Mouse (Mus musculus) cerebellum, adult (tissue): Measurements from ENCODE around the gene Vars.
A peak's percentile ranks its signal among the peaks of the same experiment; 100 is the strongest.
"Not testable (repeated sequence)": the region's sequence is repeated elsewhere in the genome, so short reads cannot be mapped to it uniquely, and the experiment has no call there.

Experiments
- ATAC-seq: cut with Nextera tagmentation; 2 replicates; pipeline ENCODE4 v1.9.2; 2017; ENCODE audit warnings: mild to moderate bottlenecking, moderate library complexity, mixed read lengths; ENCODE audit not compliant: insufficient number of reproducible peaks, low FRiP score, low TSS enrichment

Gene Vars

DNA sequence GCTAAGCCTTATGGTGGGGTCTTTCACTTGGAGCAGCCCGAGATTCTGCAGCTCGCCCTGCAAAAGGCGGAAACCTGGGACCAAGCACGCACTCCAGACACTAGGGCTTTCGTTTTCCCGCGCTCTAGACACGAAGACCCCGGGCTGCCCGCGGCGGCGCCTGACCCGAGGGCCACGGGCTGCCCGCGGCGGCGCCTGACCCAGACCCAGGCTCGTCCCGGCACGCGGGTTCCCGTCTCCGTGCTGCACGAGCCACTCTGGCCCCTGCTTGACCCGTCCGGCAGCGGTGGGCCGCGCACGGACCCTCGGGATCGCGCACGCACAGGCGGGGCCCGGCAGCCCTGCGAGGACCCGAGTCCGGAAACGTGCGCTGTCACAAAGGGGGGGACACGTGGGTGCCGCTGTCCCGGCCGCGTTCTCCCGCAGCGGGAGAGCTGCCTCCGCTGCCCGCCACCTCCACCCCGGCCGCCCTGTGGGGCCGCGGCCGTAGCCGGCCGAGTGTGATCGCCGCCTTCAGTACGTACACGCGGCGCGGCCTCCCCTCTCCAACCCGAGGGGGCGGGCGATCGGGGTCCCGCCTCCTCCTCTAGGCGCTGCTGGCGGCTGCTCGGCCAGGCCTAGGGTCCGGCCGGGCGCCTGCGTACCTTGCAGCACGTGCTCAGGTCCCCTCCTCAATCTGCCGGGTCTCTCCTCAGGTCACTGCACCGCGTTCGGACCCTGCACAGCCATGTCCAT lies at the start of gene Vars:
Vars (plus strand) TSS at position 271 of the 735 bp plus-strand sequence.
- peak; percentile 82; the same call in 1 of the 2 replicates for ATAC-seq

DNA sequence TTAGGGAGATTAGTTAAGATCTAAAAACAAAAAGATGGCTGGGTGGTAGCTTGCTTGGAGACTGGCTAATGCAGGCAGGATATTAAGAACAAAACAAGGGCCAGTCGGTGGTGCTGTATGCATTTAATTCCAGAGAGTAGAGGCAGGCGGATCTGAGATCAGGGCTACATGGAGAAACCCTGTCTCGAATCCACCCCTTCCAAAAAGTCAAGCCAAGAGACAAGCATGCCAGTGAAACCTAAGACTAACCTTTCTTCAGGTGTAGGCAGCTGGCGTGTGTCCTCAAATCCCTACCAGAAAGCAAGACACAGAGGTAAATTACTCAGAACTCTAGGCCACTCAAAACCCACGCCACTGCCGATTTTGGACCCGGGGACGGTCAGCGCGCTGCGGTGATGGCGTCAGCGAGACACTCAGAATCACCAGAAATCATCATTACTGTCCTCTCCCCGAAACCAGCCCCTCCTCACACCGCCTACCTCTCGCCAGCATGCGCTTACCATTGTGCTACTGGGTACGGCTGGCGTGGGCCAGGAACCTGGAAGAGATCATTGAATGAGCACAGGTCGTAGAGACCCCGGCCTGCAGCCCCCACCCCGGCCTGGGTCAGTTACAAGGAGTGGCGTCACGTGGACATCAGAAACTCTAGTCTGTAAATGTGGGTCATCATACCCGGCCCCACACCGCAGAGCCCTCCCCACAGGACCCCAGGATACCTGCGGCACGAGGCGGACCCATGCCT lies 49.0 kb upstream of the Vars start:
- no peak for ATAC-seq

DNA sequence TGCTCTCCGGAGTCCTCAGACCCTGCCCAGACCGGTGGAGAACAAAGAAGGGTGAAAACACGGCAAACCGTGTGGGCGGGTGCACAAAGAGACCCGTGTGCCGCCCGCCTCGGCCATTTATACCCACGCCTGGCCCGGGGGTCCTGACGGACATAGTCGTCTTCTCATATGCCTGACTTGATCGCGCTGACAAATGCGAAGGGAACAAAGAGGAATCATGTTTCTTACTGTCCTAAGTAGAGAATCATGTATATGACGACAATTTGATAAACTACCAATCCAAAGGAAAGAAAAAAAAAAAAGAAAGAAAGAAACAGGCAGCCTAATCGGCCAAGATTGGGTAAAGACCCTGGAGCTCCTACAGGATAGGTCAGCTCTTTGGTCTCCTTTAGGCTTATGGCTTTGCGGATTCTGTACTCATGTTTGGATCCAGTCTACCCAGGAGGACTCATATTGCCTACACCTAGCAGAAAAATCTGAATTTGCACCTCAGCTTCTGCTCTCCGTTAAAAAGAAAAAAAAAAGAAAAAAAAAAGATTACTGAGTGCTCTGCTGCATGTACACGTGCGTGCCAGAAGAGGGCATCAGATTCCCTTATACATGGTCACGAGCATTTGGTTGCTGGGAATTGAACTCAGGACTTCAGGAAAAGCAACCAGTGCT lies 48.3 kb upstream of the Vars start:
- ATAC-seq = peak; percentile 83; the same call in 1 of the 2 replicates

DNA sequence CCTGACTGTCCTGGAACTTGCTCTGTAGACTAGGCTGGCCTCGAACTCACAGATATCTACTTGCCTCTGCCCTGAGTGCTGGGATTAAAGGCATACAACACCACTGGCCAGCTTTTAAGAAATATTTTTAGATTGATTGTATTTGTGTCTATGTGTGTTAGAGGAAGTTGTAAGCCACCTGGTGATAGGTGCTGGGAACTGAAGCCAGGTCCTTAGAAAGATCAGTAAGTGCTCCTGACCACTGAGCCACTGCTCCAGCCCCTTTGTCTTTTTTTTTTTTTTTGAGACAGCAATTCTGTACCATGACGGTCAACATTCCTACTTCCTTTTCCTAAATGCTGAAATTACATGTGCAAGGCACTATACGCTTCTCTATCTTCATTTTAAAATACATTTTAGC lies 47.5 kb upstream of the Vars start:
- no peak for ATAC-seq

DNA sequence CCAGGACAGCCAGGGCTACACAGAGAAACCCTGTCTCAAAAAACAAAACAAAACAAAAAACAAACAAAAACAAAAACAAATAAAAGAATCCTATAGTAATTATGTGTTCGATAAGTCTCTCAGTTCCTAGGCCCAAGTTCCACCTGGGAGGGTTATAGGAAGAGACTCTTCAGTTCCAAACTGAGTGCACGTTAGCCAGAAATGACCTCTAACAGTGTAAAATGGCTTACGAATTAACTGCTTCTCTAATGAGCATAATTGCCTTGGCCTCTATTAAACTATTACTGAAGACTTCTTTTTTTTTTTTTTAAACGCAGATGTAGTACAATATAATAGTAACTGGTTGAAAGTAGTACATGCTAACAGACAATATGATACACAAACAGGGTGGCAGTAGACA lies 46.9 kb upstream of the Vars start:
- no peak for ATAC-seq

DNA sequence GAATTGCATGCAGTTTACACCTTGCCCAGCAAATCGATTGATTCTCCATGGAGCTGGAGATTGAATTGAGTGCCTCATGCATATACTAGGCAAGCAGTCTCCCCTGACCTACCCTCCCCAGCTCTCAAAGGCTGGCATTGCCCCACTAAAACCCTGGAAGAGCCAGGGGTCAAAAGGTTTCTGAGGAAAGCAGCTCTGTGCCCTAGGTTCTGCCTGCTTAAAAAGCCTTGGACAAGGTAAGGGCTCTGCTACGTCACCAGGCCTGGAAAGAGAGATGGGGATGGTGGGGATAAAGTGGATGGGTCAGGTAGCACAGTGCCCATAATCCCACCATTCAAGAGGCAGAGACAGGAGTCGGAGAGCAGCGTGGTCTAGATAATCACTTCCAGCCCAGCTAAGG lies 46.0 kb upstream of the Vars start:
- ATAC-seq = no peak

DNA sequence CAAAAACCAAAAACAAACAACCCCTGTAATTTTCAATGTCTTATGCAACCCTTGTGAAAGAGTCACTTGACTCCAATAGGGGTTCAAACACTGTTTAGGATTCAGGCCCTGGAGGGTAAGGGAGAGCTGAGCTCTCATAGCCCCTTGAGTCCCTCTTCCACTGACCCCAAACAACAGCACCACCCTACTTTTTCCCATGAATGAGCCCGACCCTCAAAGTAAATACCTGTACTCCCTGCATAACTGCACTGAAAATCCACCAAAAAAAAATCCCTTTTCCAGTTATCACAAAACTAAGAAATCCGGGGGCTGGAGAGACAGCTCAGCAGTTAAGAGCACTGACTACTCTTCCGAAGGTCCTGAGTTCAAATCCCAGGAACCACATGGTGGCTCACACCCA lies 44.9 kb upstream of the Vars start:
- no peak for ATAC-seq

DNA sequence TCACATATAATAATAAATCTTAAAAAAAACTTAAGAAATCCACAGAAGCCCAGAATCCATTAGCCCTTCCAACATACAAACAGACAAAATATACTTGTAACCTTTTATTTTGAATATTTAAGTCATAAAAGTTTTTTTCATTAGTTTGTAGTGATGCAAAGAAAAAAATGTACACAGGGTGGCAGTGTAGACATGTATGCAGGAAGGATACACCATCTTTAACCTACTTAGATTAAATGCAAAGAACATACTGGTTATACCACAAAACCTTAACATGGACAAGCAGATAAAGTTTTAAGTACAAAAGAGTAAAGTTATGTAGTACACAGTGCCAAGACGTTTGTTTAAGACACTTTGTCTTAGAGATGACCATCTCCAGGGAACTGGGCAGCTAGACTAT lies 44.4 kb upstream of the Vars start:
- no peak for ATAC-seq

DNA sequence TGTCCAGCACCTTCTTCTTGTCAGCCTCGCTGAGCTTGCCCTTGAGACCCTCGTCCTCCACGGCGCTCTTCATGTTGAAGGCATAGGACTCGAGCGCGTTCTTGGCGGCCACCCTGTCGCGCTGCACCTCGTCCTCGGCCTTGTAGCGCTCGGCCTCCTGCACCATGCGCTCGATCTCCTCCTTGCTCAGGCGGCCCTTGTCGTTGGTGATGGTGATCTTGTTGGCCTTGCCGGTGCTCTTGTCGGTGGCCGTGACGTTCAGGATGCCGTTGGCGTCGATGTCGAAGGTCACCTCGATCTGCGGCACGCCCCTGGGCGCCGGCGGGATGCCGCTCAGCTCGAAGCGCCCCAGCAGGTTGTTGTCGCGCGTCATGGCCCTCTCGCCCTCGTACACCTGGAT lies 43.5 kb upstream of the Vars start:
- not testable (repeated sequence) for ATAC-seq

DNA sequence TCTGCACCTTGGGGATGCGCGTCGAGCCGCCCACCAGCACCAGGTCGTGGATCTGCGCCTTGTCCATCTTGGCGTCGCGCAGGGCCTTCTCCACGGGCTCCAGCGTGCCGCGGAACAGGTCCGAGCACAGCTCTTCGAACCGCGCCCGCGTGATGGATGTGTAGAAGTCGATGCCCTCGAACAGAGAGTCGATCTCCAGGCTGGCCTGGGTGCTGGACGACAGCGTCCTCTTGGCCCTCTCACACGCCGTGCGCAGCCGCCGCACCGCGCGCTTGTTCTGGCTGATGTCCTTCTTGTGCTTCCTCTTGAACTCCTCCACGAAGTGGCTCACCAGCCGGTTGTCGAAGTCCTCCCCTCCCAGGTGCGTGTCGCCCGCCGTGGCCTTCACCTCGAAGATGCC lies 42.8 kb upstream of the Vars start:
- not testable (repeated sequence) for ATAC-seq

DNA sequence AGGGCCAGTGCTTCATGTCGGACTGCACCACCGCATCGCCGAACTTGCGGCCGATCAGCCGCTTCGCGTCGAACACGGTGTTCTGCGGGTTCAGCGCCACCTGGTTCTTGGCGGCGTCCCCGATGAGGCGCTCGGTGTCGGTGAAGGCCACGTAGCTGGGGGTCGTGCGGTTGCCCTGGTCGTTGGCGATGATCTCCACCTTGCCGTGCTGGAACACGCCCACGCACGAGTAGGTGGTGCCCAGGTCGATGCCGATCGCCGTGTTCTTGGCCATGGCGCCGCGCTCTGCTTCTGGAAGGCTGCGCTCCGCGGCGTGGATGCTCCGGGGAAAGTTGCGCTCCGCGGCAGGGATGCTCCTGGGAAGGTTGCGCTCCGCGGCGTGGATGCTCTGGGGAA lies 42.1 kb upstream of the Vars start:
- ATAC-seq = not testable (repeated sequence)

DNA sequence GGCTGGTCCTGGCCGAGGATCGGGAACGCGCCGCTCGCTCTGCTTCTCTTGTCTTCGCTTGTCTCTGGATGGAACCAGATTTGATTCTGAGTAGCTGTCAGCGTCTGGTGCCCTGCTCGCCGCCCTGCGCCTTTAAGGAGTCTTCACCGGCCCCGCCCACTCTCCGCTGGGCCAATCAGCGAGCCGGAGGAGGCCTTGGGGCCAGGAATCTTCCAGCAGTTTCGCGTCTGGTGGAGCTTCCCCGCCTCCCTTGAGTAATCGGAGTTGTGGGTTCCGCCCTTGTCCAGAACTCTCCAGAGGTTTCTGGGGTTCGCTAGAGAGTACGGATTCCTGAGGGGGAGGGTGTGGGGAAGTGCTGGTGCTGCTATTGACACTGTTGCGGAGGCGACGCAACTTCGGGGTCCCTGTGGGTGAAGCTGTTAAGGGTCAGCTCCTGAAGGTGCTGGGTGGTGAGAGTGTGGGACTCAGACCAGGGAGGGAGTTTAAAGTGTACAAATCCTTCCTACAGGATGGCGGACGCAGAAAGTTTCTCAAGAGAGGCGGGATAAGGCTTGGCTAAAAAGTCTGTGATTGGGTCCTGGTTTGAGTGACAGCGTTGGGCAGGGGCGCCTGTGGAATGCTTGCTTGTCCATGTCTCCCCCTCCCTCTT lies 41.5 kb upstream of the Vars start, which contains the start of gene Hspa1b:
Hspa1b (minus strand) TSS at position 109 of the 649 bp plus-strand sequence.
- ATAC-seq = peak; percentile 92; the same call in 1 of the 2 replicates

DNA sequence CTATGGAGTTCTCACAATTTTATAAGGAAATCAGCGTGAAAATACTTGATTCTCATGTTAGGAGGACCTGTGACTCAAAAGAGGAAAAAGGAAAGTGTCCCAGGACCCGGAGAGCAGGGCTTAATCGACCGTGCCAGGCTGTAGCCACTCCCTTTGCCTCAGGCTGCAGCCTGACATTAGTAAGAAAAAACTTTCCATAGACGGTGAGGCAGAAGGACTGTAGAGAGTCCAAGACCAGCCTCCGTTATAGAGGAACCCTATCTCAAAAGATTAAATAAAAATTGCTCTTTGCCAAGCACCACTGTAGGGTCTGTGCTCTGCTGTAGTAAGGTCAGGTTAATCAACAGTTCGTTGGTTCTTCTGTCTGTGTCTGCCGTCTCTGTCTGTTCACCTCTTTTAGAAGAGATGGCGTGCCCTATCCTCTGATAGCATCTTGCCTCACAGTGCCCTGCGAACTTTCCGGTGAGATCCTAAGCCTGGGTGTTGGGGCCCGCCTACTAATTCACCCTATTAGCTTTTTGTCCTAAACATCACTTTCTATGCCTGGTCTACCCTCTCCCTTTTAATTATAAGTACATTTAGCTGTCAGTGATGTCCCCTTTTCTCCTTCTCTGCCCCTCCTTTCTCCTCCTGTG lies 40.8 kb upstream of the Vars start:
- ATAC-seq = no peak

DNA sequence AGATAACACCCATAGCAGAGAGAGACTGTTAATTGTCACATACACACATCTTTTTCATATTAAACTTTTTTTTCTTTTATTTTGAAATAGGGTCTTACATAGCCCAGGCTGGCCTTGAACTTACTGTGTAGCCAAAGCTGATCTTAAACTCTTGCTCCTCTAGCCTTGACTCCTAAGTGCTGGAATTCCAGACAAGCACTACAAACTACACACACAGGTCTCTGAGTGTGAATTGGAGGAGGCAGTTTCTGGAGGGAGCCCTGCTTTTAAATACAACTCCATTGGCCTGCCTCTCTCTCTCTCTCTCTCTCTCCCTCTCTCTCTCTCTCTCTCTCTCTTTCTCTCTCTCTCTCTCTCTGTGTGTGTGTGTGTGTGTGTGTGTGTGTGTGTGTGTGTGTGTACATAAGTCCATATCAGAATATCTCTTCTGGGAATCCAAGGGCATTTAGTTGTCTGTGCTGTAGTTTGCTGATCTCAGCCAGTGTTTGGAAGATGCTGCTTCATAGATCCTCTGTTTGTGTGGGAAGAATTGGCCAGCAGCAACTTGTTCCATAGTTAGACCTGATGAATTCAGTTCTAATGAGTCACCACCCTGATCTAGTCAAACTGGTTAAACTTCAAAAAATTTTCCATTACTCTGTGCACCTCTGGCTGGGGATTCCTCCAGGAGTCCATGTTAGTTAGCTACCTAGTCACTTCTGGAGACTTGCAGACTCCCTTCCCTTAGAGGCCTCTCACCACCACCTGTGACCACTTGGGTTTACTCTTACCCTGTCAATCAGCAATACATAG lies 39.9 kb upstream of the Vars start:
- ATAC-seq = no peak

DNA sequence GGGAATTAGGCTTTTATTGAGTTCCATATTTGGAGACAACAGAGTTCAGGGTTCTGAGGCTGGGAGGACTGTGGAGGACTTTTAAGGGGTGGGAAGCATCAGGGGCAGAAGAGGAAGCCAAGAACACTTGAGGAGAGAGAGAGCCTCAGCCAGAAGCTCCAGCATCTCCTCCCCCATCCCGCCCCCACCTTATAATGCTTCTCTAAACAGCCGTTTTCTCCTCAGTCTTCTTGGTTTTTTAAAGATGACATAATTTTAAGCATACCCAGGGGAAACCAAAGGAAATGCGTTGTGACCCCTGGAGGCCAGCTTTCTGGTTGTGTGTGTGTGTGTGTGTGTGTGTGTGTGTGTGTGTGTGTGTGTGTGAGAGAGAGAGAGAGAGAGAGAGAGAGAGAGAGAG lies 38.7 kb upstream of the Vars start:
- ATAC-seq = no peak

DNA sequence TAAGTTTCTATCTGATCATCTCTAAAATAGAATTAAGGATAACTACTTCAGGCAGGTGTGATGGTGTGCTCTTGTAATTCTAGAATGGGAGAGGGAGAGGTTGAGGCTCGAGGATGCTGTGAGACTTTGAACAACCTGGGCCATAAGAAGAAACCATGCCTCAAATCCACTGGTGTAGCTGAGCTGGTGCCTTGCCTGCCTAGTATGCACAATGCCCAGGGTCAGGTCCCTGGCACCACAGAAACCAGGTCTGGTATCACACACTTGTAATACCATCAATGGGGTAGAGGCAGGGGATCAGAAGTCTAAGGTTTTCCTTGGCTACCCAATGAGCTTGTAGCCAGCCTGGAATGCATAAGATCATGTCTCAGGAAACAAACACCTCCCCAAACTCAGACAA lies 37.9 kb upstream of the Vars start:
- ATAC-seq = no peak

DNA sequence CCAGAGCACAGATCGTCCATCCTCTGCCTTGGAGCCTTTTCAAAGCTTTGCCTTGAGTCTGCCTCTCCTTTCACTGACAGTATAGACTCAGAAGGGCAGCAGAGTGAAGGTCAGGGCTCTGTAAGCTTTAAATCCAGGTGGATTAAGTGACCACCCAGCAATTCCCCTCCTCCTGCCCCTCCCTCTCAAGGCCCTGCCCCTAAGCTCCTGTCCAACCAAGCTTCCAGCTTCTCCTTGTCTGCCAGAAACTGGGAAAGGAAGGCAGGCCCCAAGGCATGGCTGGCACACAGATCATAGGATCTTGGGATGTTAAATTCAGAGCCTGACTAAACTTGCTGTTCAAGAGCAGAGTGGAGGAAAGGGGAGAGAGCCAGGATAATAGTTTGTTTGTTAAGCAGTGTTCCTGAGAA lies 36.1 kb upstream of the Vars start:
- no peak for ATAC-seq

DNA sequence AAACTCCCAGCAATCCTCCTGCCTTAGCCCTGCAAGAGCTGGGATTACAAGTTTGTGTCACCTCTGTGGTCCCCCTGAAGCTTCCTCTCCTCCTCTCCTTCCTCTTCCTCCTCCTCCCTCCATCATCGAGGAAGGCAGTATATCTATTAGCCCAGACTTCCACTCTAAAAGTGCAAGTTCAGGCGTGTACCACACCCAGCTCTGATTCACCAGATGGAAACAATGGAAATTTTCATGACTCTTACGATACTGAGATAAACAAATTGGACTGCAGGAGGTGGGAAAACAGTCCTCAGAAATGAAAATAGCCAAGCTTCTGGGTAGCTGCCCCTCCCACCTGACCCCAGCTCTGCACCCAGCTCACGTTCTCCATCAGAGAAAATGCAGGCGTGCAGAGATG lies 35.2 kb upstream of the Vars start:
- ATAC-seq = no peak

DNA sequence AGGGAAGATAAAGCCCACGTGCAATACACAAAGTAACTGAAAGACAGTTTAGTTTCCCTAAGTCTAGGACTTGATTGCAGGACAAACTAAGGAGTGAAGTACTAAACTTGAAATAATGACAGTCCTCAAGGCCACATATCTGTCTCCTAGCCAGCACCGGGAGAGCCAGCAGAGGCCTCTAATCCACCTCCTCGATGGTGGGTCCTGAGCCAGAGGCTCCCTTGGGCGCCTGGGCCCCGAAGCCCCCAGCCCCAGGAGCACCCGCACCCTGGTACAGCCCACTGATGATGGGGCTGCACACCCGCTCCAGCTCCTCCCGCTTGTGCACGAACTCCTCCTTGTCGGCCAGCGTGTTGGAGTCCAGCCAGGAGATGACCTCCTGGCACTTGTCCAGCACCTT lies 31.0 kb upstream of the Vars start, which contains the start of gene Gm20481:
Gm20481 (plus strand) TSS at position 91 of the 400 bp plus-strand sequence.
- not testable (repeated sequence) for ATAC-seq
